Mouse (Mus musculus): ENCODE data around the gene Kcnd3.

Kcnd3 gene

DNA sequence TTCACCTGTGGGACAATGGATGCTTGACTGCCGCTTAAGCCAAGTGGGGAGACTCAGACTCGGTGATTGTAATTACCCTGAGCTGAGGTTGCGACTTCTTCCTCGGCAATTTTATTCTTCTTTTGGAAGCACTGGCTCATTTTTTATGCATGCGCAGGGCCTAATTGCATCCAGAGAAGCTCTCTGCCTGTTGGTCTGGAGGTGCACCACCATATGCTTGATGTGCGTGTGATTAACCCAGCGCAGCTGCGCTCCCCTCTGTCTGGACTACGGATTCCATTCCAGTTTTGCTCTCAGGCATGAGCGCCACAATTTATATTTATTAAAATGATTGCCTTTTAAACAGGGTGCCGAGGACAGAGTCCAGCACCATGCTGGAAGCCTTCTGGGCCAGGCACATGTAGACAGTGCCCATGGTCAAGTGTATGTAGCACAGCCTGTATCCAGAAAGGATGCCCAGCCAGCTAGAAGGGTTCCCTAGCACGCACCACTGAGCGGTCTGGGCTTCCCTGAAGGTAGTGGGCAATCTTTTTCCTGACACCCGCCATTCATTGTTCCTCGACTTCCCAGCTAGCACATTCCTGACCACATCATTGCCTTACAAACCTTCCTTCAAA lies 138.0 kb downstream of the Kcnd3 start:
- DNase-seq (ENCODE audit: low spot score in 2 of 2): no peak

- no peak for DNase-seq (ENCODE audit: low spot score in 2 of 2)
These were observed 139.6 kb downstream of the Kcnd3 start for GRCm38 (mm10) chr3:105591766-105592165.

GRCm38 (mm10) chr3:105592246-105592645 lies 140.1 kb downstream of the Kcnd3 start:
- DNase-seq (ENCODE audit: low spot score in 2 of 2): no peak

- DNase-seq (ENCODE audit: low spot score in 2 of 2): no peak
These were observed 148.4 kb downstream of the Kcnd3 start for GRCm38 (mm10) chr3:105600483-105600882.

DNA sequence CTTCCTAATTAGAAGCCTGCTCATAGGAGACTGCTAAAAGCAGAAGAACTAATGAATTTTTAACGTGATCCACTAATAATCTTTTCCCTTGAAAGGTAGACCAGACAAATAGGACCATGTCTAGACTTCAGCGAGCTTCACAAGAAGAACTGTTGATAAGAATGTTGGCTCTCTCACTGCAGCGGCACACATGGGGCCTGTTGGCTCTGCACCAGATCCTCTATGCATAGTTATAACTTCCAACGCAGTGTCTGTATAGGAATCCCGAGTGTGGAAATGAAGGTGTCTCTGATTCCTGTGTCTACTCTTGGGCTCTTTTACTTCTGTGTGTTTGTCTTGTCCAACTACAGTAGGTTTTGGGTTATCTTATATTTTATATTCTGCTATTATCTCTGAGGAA lies 150.8 kb downstream of the Kcnd3 start:
- no peak for DNase-seq (ENCODE audit: low spot score in 2 of 2)

- DNase-seq (ENCODE audit: low spot score in 2 of 2): no peak
These were observed 153.6 kb downstream of the Kcnd3 start for GRCm38 (mm10) chr3:105605726-105606125.

GRCm38 (mm10) chr3:105608857-105609256 lies 156.7 kb downstream of the Kcnd3 start:
- no peak for DNase-seq (ENCODE audit: low spot score in 2 of 2)

- DNase-seq (ENCODE audit: low spot score in 2 of 2): no peak
These were observed 159.6 kb downstream of the Kcnd3 start for GRCm38 (mm10) chr3:105611531-105612422.

DNA sequence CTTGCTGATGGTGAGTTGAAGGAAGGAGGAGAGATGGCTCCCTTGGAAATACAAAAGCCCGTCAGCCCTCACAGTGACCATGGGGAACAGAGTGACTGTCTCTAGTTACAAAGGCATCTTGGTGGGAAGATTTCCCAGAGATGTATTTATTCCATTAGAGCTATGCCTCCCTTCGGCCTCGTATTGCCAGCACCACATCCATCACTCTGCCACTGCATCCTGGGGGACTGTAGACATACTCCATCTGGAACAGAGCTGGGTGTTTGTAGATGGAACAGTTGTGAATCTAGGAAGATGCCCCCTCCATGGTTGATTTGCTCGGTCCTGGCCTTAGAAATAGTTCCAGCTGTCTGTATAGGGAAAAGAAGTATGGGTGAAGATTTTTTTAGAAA lies 160.3 kb downstream of the Kcnd3 start:
- DNase-seq (ENCODE audit: low spot score in 2 of 2): no peak

DNA sequence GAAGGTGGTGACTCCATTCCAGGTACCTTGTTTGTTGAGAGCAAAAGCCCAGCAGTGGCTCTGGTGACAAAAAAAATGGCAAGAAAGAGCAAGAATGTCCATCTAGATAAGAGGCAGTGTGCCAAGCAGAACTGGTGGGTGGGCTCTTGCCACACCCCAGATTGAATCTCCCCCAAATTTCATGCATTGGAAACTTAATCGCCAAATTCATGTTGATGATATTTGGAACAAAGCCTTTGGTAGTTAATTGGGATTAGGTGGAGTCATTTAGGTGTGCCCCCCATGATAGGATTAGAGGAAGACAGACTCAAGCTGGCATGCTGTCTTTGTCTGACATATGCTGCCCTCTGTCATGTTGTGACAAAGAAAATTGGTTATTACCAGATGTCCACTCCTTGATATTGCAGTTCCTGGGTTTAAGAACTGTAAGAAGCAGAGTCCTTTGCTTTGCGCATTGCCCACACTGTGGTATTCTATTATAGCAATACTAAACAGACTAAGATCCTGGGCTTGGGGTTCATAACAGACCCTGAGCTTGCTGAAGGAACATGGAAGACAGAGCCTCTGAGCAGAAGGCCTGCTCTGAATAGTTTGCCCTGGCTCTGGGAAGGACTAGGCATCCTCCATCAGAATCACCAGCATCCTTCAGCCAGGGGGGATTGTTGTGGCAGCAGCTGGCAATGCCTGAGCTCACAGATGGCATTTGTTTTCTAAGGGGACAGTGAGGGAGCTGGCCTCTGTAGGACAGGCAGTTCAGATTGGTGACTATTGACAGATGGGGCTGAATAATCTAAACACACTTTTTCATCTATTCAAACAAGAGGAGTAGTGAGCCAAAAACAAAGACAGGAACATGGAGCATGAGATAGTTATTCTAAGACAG lies 165.0 kb downstream of the Kcnd3 start:
- DNase-seq (ENCODE audit: low spot score in 2 of 2): no peak

DNA sequence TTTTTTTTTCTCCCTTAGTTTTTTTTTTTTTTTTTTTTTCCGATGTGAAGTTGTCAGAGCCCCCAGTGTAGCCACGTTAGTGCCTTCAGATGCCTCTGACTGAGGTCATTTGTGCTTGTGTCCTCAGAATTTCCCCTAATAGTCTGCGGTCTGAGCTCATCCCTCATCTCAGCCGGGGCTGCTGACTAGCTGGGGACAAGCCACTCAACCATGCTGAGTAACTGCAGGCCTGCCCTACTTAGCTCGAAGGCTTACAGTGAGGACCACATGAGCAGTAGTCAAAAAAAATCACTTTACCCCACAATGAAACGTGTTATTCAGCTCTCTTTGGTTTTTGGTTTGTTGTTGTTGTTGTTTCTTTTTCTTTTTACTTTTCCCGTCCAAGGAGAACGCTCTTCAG lies 169.0 kb downstream of the Kcnd3 start:
- no peak for DNase-seq (ENCODE audit: low spot score in 2 of 2)

- no peak for DNase-seq (ENCODE audit: low spot score in 2 of 2)
These were observed 171.0 kb downstream of the Kcnd3 start for GRCm38 (mm10) chr3:105623137-105623536.

DNA sequence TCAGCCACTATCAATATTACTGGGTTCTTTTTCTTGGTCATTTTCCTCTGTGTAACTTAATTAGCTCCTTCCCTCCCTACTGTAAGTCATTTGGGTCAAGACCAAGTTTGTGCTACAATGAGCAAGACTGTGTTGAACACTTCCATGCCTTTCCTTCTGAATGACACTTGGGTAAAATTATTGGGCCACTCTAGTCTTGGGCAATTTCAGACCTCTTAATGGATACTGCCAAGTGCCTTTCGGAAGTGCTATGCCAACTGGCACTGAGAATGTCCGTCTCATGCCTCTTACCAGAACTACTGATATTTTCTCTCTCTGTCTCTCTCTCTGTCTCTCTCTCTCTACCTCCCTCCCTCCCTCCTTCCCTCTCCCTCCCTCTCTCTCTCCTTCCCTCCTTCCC lies 173.8 kb downstream of the Kcnd3 start:
- no peak for DNase-seq (ENCODE audit: low spot score in 2 of 2)

DNA sequence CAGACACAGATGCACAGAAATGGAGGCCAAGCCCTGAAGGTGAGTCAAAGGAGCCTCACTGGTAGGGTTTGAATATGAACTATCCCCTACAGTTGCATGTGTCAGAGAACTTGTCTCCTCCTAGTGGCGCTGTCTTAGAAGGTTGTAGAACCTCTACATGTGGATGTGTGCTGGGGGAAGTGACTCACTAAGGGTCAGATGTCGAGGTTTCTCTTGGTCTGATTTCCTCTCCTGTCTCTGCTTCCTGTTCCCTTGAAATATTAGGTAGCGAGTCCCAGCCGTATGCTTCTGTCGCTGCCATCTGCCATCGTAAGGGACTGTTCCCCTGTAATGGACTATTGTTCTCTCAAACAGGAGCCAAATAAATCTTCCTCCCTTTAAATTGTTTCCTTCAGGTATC lies 175.1 kb downstream of the Kcnd3 start:
- DNase-seq (ENCODE audit: low spot score in 2 of 2): no peak

- no peak for DNase-seq (ENCODE audit: low spot score in 2 of 2)
These were observed 180.2 kb downstream of the Kcnd3 start for GRCm38 (mm10) chr3:105632296-105632695.

- DNase-seq (ENCODE audit: low spot score in 2 of 2): no peak
These were observed 180.9 kb downstream of the Kcnd3 start for GRCm38 (mm10) chr3:105633021-105633420.

DNA sequence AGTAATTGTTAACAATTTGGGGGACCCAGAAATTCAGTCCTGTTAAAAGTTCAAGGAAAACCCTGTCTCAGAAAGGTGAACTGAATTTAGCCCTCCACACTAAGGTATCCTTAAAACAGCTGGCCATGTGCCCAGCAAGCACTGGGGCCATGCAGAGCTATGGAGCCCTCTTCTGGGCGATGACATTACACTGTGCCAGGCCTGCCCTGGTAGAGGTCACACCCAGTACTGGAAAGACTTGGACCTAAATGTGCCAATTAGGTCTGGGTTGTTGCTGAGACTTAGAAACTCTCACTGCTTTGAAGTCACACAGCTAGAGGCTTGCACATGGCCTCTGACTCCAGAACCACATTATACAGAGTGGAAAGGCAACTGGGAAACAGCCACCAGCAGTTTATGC lies 190.1 kb downstream of the Kcnd3 start:
- no peak for DNase-seq (ENCODE audit: low spot score in 2 of 2)

GRCm38 (mm10) chr3:105643566-105643965 lies 191.4 kb downstream of the Kcnd3 start:
- DNase-seq (ENCODE audit: low spot score in 2 of 2): no peak

- DNase-seq (ENCODE audit: low spot score in 2 of 2): no peak
These were observed 196.9 kb downstream of the Kcnd3 start for GRCm38 (mm10) chr3:105648889-105649567.

- DNase-seq (ENCODE audit: low spot score in 2 of 2): no peak
These were observed 201.6 kb downstream of the Kcnd3 start for GRCm38 (mm10) chr3:105653544-105654380.
